Mouse (Mus musculus) urinary bladder, postnatal 25 days (tissue): ENCODE results near the gene Rem1.
"Not testable (repeated sequence)": the region's sequence is repeated elsewhere in the genome, so short reads cannot be mapped to it uniquely, and the experiment has no call there.

Experiments
- DNase-seq: peaks from one replicate; pipeline ENCODE4 v3.0.0; 2022; ENCODE audit warnings: low spot score

Rem1 gene

GRCm38 (mm10) chr2:152629239-152629638 lies 2.5 kb downstream of the Rem1 start:
- no peak for DNase-seq

- DNase-seq: no peak
These were observed 3.2 kb downstream of the Rem1 start for GRCm38 (mm10) chr2:152629904-152630303.

- DNase-seq: no peak
These were observed 6.6 kb downstream of the Rem1 start for GRCm38 (mm10) chr2:152633334-152633733.

GRCm38 (mm10) chr2:152634311-152634710 lies 7.6 kb downstream of the Rem1 start:
- DNase-seq: no peak

- peak; percentile 24 for DNase-seq
These were observed 9.7 kb downstream of the Rem1 start for GRCm38 (mm10) chr2:152636246-152637005.

GRCm38 (mm10) chr2:152637006-152637322 lies 10.2 kb downstream of the Rem1 start:
- DNase-seq: no peak

- DNase-seq: no peak
These were observed 10.6 kb downstream of the Rem1 start for GRCm38 (mm10) chr2:152637381-152637780.

GRCm38 (mm10) chr2:152638865-152639264 lies 12.1 kb downstream of the Rem1 start:
- DNase-seq: no peak

- no peak for DNase-seq
These were observed 12.8 kb downstream of the Rem1 start for GRCm38 (mm10) chr2:152639406-152640113.

GRCm38 (mm10) chr2:152652901-152653620 lies 26.3 kb downstream of the Rem1 start:
- DNase-seq: no peak

GRCm38 (mm10) chr2:152653874-152654715 lies 27.3 kb downstream of the Rem1 start:
- DNase-seq: peak; percentile 22

- DNase-seq: peak; percentile 45
These were observed 30.6 kb downstream of the Rem1 start for GRCm38 (mm10) chr2:152657398-152657797.

- no peak for DNase-seq
These were observed 34.4 kb downstream of the Rem1 start for GRCm38 (mm10) chr2:152661163-152661562.

- DNase-seq: not testable (repeated sequence)
These were observed 39.4 kb downstream of the Rem1 start for GRCm38 (mm10) chr2:152666191-152666590.

- DNase-seq: peak; percentile 93
These were observed 42.5 kb downstream of the Rem1 start, which contains the start of gene H13 for GRCm38 (mm10) chr2:152669256-152669638. Gene H13, plus strand, starts transcription at chr2:152669461.

GRCm38 (mm10) chr2:152669639-152670484 lies 43.1 kb downstream of the Rem1 start:
- DNase-seq: no peak

GRCm38 (mm10) chr2:152670983-152671641 lies 44.4 kb downstream of the Rem1 start:
- DNase-seq: no peak

- DNase-seq: no peak
These were observed 44.9 kb downstream of the Rem1 start for GRCm38 (mm10) chr2:152671642-152671999.

GRCm38 (mm10) chr2:152672166-152672565 lies 45.4 kb downstream of the Rem1 start:
- DNase-seq: no peak

- no peak for DNase-seq
These were observed 47.4 kb downstream of the Rem1 start for GRCm38 (mm10) chr2:152674148-152674547.
